Mouse (Mus musculus) erythroblast, embryonic 14.5 days (primary cell): ENCODE data around the gene Fam227b.

Experiments
- GATA1 ChIP-seq: IDR thresholded peaks from 2 replicates; pipeline ENCODE4 v1.6.1; 2012; ENCODE audit warnings: low read length, inconsistent platforms, mixed read lengths
- TAL1 ChIP-seq: IDR thresholded peaks from 3 replicates; pipeline ENCODE4 v1.6.1; 2012; ENCODE audit warnings: low read length, inconsistent platforms, mixed read lengths

GRCm38 (mm10) chr2:126006742-126007141 is 145.1 kb downstream of the Fam227b start:
- no peak for TF ChIP-seq GATA1
- TF ChIP-seq TAL1 = no peak
